Mouse (Mus musculus) heart, postnatal 0 days (tissue): ENCODE results near the gene Lypd4. TPM values are rescaled to one million over a fixed set of nuclear protein-coding genes. Genes with fewer than 3 reads are reported as not detected.
A peak's percentile ranks its signal among the peaks of the same experiment; 100 is the strongest.
"Not testable (repeated sequence)": the region's sequence is repeated elsewhere in the genome, so short reads cannot be mapped to it uniquely, and the experiment has no call there.

Source experiments
- ATAC-seq: fragments of 200-750 bp; cut with Nextera tagmentation; 2 replicates; pipeline ENCODE4 v1.8.0; 2017; ENCODE audit warnings: low read depth, moderate number of reproducible peaks, moderate library complexity; ENCODE audit not compliant: insufficient read depth
- DNase-seq: peaks from one replicate; pipeline ENCODE4 v3.0.0-alpha.2; 2016; ENCODE audit warnings: low spot score
- H3K27ac ChIP-seq: fragments of 300-500 bp; sonication (generic); 2 replicates; pipeline ENCODE4 v1.5.1; 2014; ENCODE audit warnings: low read depth, mild to moderate bottlenecking
- H3K27me3 ChIP-seq: fragments of 300-500 bp; sonication (generic); 2 replicates; pipeline ENCODE4 v1.6.1; 2014; ENCODE audit warnings: low read length, mixed read lengths; ENCODE audit not compliant: control insufficient read depth, insufficient read depth
- H3K36me3 ChIP-seq: fragments of 300-500 bp; sonication (generic); replicated peaks from 2 replicates; pipeline ENCODE4 v1.6.1; 2014; ENCODE audit warnings: low read length, mixed read lengths; ENCODE audit not compliant: control insufficient read depth, insufficient read depth
- H3K4me1 ChIP-seq: fragments of 300-500 bp; sonication (generic); 2 replicates; pipeline ENCODE4 v1.6.1; 2014; ENCODE audit warnings: antibody characterized with exemption; ENCODE audit not compliant: control insufficient read depth, insufficient read depth
- H3K4me2 ChIP-seq: fragments of 300-500 bp; sonication (generic); 2 replicates; pipeline ENCODE4 v1.6.1; 2014; ENCODE audit warnings: low read depth, mild to moderate bottlenecking, low read length, moderate library complexity
- H3K4me3 ChIP-seq: fragments of 300-500 bp; sonication (generic); 2 replicates; pipeline ENCODE4 v1.5.1; 2014; ENCODE audit warnings: low read depth, low read length
- H3K9ac ChIP-seq: fragments of 300-500 bp; sonication (generic); replicated peaks from 2 replicates; pipeline ENCODE4 v1.6.1; 2014; ENCODE audit warnings: low read depth, low read length, mixed read lengths
- H3K9me3 ChIP-seq: fragments of 300-500 bp; sonication (generic); replicated peaks from 2 replicates; pipeline ENCODE4 v1.6.1; 2016; ENCODE audit warnings: low read length; ENCODE audit not compliant: control insufficient read depth
- CTCF ChIP-seq: IDR thresholded peaks from 2 replicates; pipeline ENCODE4 v1.5.1; 2016; ENCODE audit warnings: antibody characterized with exemption, control low read depth, low read depth
- EP300 ChIP-seq: IDR thresholded peaks from 2 replicates; pipeline ENCODE4 v1.6.1; 2016; ENCODE audit warnings: antibody characterized with exemption, low read depth
- WGBS: fragments of 180-500 bp; shearing (Covaris S2); extraction: QIAGEN DNeasy Blood & Tissue Kit; methylation state at CpG from one replicate; pipeline ENCODE4 v1.1.7; 2014; 5-methylcytosine and 5-hydroxymethylcytosine counted together
- polyA plus RNA-seq: library from polyadenylated mRNA; unstranded; fragments of >200 nt; fragmentation: Nextera tagmentation; extraction: Ambion mirVana; gene quantifications from 2 replicates; pipeline ENCODE4 v1.2.1, GENCODE M21; 2015
- total RNA-seq: library from RNA; depleted of rRNA; stranded (reverse); fragments of >200 nt; gene quantifications from 2 replicates; pipeline ENCODE4 v1.2.3, GENCODE M21; 2014; ENCODE audit warnings: low replicate concordance

Gene Lypd4
- total and polyA plus RNA-seq, 2 experiments from 2014 or later, result not detected

- ATAC-seq (no peak), DNase-seq (no peak)
- no peak overlapping the region for H3K4me3 ChIP-seq
- WGBS, result 72% methylated on average over 5 of the region's 5 CpGs
- H3K4me2 ChIP-seq, result no peak overlapping the region
- no peaks in the 10 kb centered on the region for H3K27me3 ChIP-seq
- H3K36me3 ChIP-seq, result no peaks in the 10 kb centered on the region
- H3K9ac ChIP-seq, result no peak overlapping the region
- TF ChIP-seq EP300 (no peak), CTCF (no peak)
- no peak overlapping the region for H3K27ac ChIP-seq
- H3K9me3 ChIP-seq, result no peaks in the 10 kb centered on the region
- no peaks in the 10 kb centered on the region for H3K4me1 ChIP-seq
These were observed 18.0 kb downstream of the Lypd4 start for GRCm38 (mm10) chr7:24851596-24852325.

- no peak for TF ChIP-seq EP300
- no peak for TF ChIP-seq CTCF
These were observed 18.8 kb downstream of the Lypd4 start for GRCm38 (mm10) chr7:24850899-24851303.

GRCm38 (mm10) chr7:24850162-24850561 is 19.6 kb downstream of the Lypd4 start:
- H3K4me3 ChIP-seq, result no peak overlapping the region
- H3K9me3 ChIP-seq, result no peaks in the 10 kb centered on the region
- H3K27me3 ChIP-seq, result no peaks in the 10 kb centered on the region
- TF ChIP-seq CTCF, result no peak
- no peak for TF ChIP-seq EP300
- 9% methylated on average over 5 of the region's 5 CpGs for WGBS
- H3K4me1 ChIP-seq, result no peaks in the 10 kb centered on the region
- H3K36me3 ChIP-seq, result no peaks in the 10 kb centered on the region
- no peak for DNase-seq
- H3K4me2 ChIP-seq, result no peak overlapping the region
- H3K27ac ChIP-seq, result no peak overlapping the region
- no peak for ATAC-seq
- no peak overlapping the region for H3K9ac ChIP-seq

More at GRCm38 (mm10) chr7:24850899-24851303, 18.8 kb downstream of the Lypd4 start:
- no peak overlapping the region for H3K27ac ChIP-seq
- no peaks in the 10 kb centered on the region for H3K36me3 ChIP-seq
- H3K27me3 ChIP-seq, result no peaks in the 10 kb centered on the region
- no peaks in the 10 kb centered on the region for H3K9me3 ChIP-seq
- no peak overlapping the region for H3K9ac ChIP-seq
- WGBS, result 23% methylated on average over 6 of the region's 6 CpGs
- no peak overlapping the region for H3K4me3 ChIP-seq
- ATAC-seq, result no peak
- no peak for DNase-seq
- H3K4me2 ChIP-seq, result no peak overlapping the region
- H3K4me1 ChIP-seq, result no peaks in the 10 kb centered on the region

GRCm38 (mm10) chr7:24846576-24846975 is 23.2 kb downstream of the Lypd4 start:
- not testable (repeated sequence) for H3K36me3 ChIP-seq, H3K4me2 ChIP-seq, DNase-seq, H3K4me3 ChIP-seq, H3K4me1 ChIP-seq, H3K27me3 ChIP-seq, H3K9me3 ChIP-seq, ATAC-seq, H3K27ac ChIP-seq, H3K9ac ChIP-seq
- 25% methylated on average over 2 of the region's 2 CpGs for WGBS

- no peak for ATAC-seq
- H3K9me3 ChIP-seq, result no peaks in the 10 kb centered on the region
- WGBS, result 2% methylated on average over 6 of the region's 6 CpGs
- no peak overlapping the region for H3K27ac ChIP-seq
- TF ChIP-seq CTCF, result no peak
- TF ChIP-seq EP300, result no peak
- peak; percentile 26 for DNase-seq
- H3K4me1 ChIP-seq, result no peaks in the 10 kb centered on the region
- no peak overlapping the region for H3K4me2 ChIP-seq
- H3K36me3 ChIP-seq, result no peaks in the 10 kb centered on the region
- H3K4me3 ChIP-seq, result no peak overlapping the region
- H3K27me3 ChIP-seq, result no peaks in the 10 kb centered on the region
- H3K9ac ChIP-seq, result no peak overlapping the region
These were observed 24.0 kb downstream of the Lypd4 start for GRCm38 (mm10) chr7:24845713-24846112.

- ATAC-seq, result no peak
- no peak for DNase-seq
- Histone ChIP-seq H3K36me3 (no peaks in the 10 kb centered on the region), H3K4me1 (no peaks in the 10 kb centered on the region), H3K9me3 (no peaks in the 10 kb centered on the region), H3K4me3 (no peak overlapping the region), H3K4me2 (no peak overlapping the region), H3K9ac (no peak overlapping the region), H3K27me3 (no peaks in the 10 kb centered on the region), H3K27ac (no peak overlapping the region)
- WGBS, result 74% methylated on average over 9 of the region's 9 CpGs
- TF ChIP-seq CTCF (no peak), EP300 (no peak)
These were observed 24.6 kb downstream of the Lypd4 start for GRCm38 (mm10) chr7:24845181-24845580.
